Mouse (Mus musculus): ENCODE data around the gene Lzic. TPM values are rescaled to one million over a fixed set of nuclear protein-coding genes. Genes with fewer than 3 reads are reported as not detected.

Gene Lzic
- polyA plus RNA-seq, 1 experiment from 2014 or later: 42.2 TPM

GRCm38 (mm10) chr4:149525170-149525569 is 40.1 kb downstream of the Lzic start:
- Histone ChIP-seq H3K4me2 (ENCODE audit: low read length) (no peak overlapping the region), H3K4me1 (replicated peaks; ENCODE audit: control insufficient read depth, insufficient read depth, low read length) (peaks cover 10% of the 10 kb centered on the region; the same call in 1 of the 2 replicates), H3K4me3 (ENCODE audit: low read depth, low read length) (no peak overlapping the region), H3K27ac (ENCODE audit: low read depth) (no peak overlapping the region), H3K9me3 (ENCODE audit: control insufficient read depth, low read length) (no peaks in the 10 kb centered on the region), H3K9ac (ENCODE audit: low read length) (no peak overlapping the region), H3K27me3 (replicated peaks; ENCODE audit: control insufficient read depth, insufficient read depth, low read length) (no peaks in the 10 kb centered on the region), H3K36me3 (ENCODE audit: control insufficient read depth, insufficient read depth, low read length) (no peaks in the 10 kb centered on the region)
- ATAC-seq (replicated peaks; ENCODE audit: low FRiP score, low TSS enrichment, low read depth) (no peak), DNase-seq (ENCODE audit: low spot score) (no peak)
- 85% methylated on average over 4 of the region's 4 CpGs for WGBS

- no peak overlapping the region for H3K27ac ChIP-seq (ENCODE audit: low read depth)
- H3K36me3 ChIP-seq (ENCODE audit: control insufficient read depth, insufficient read depth, low read length): no peaks in the 10 kb centered on the region
- peaks cover 10% of the 10 kb centered on the region; the same call in 1 of the 2 replicates for H3K4me1 ChIP-seq (replicated peaks; ENCODE audit: control insufficient read depth, insufficient read depth, low read length)
- H3K4me2 ChIP-seq (ENCODE audit: low read length): no peak overlapping the region
- no peaks in the 10 kb centered on the region for H3K27me3 ChIP-seq (replicated peaks; ENCODE audit: control insufficient read depth, insufficient read depth, low read length)
- 65% methylated on average over 6 of the region's 6 CpGs for WGBS
- ATAC-seq (replicated peaks; ENCODE audit: low FRiP score, low TSS enrichment, low read depth) (no peak), DNase-seq (ENCODE audit: low spot score) (no peak)
- H3K9me3 ChIP-seq (ENCODE audit: control insufficient read depth, low read length): no peaks in the 10 kb centered on the region
- no peak overlapping the region for H3K9ac ChIP-seq (ENCODE audit: low read length)
- H3K4me3 ChIP-seq (ENCODE audit: low read depth, low read length): no peak overlapping the region
Observed at GRCm38 (mm10) chr4:149525811-149526210, 40.8 kb downstream of the Lzic start.

- no peaks in the 10 kb centered on the region for H3K27me3 ChIP-seq (replicated peaks; ENCODE audit: control insufficient read depth, insufficient read depth, low read length)
- 36% methylated on average over 7 of the region's 7 CpGs for WGBS
- no peak for DNase-seq (ENCODE audit: low spot score)
- H3K4me3 ChIP-seq (ENCODE audit: low read depth, low read length): no peak overlapping the region
- ATAC-seq (replicated peaks; ENCODE audit: low FRiP score, low TSS enrichment, low read depth): 0 out of 2 replicates have a peak, but pooled peaks have one; percentile 47
- peaks cover 10% of the 10 kb centered on the region; the same call in 1 of the 2 replicates for H3K4me1 ChIP-seq (replicated peaks; ENCODE audit: control insufficient read depth, insufficient read depth, low read length)
- no peak overlapping the region for H3K9ac ChIP-seq (ENCODE audit: low read length)
- H3K36me3 ChIP-seq (ENCODE audit: control insufficient read depth, insufficient read depth, low read length): no peaks in the 10 kb centered on the region
- no peak overlapping the region for H3K4me2 ChIP-seq (ENCODE audit: low read length)
- H3K27ac ChIP-seq (ENCODE audit: low read depth): no peak overlapping the region
- no peaks in the 10 kb centered on the region for H3K9me3 ChIP-seq (ENCODE audit: control insufficient read depth, low read length)
Observed at GRCm38 (mm10) chr4:149526330-149526729, 41.3 kb downstream of the Lzic start.

- Histone ChIP-seq H3K4me2 (ENCODE audit: low read length) (no peak overlapping the region), H3K36me3 (ENCODE audit: control insufficient read depth, insufficient read depth, low read length) (no peaks in the 10 kb centered on the region), H3K27ac (ENCODE audit: low read depth) (no peak overlapping the region), H3K9ac (ENCODE audit: low read length) (no peak overlapping the region), H3K9me3 (ENCODE audit: control insufficient read depth, low read length) (no peaks in the 10 kb centered on the region), H3K4me1 (replicated peaks; ENCODE audit: control insufficient read depth, insufficient read depth, low read length) (peaks cover 10% of the 10 kb centered on the region; the same call in 1 of the 2 replicates), H3K27me3 (replicated peaks; ENCODE audit: control insufficient read depth, insufficient read depth, low read length) (no peaks in the 10 kb centered on the region), H3K4me3 (ENCODE audit: low read depth, low read length) (no peak overlapping the region)
- ATAC-seq (replicated peaks; ENCODE audit: low FRiP score, low TSS enrichment, low read depth): no peak
- WGBS: 76% methylated on average over 15 of the region's 15 CpGs
- DNase-seq (ENCODE audit: low spot score): no peak
Observed at GRCm38 (mm10) chr4:149527621-149528354, 42.8 kb downstream of the Lzic start.

GRCm38 (mm10) chr4:149529691-149530090 is 44.7 kb downstream of the Lzic start:
- WGBS: 58% methylated on average over 6 of the region's 6 CpGs
- ATAC-seq (replicated peaks; ENCODE audit: low FRiP score, low TSS enrichment, low read depth): no peak
- Histone ChIP-seq H3K4me2 (ENCODE audit: low read length) (no peak overlapping the region), H3K27ac (ENCODE audit: low read depth) (no peak overlapping the region), H3K27me3 (replicated peaks; ENCODE audit: control insufficient read depth, insufficient read depth, low read length) (no peaks in the 10 kb centered on the region), H3K9ac (ENCODE audit: low read length) (no peak overlapping the region), H3K9me3 (ENCODE audit: control insufficient read depth, low read length) (no peaks in the 10 kb centered on the region), H3K4me1 (replicated peaks; ENCODE audit: control insufficient read depth, insufficient read depth, low read length) (peaks cover 10% of the 10 kb centered on the region; the same call in 1 of the 2 replicates), H3K4me3 (ENCODE audit: low read depth, low read length) (no peak overlapping the region), H3K36me3 (ENCODE audit: control insufficient read depth, insufficient read depth, low read length) (no peaks in the 10 kb centered on the region)
- no peak for DNase-seq (ENCODE audit: low spot score)

GRCm38 (mm10) chr4:149539441-149539840 is 54.4 kb downstream of the Lzic start:
- ATAC-seq (replicated peaks; ENCODE audit: low FRiP score, low TSS enrichment, low read depth) (peak; percentile 50; the same call in 1 of the 2 replicates), DNase-seq (ENCODE audit: low spot score) (no peak)
- 67% methylated on average over 8 of the region's 8 CpGs for WGBS
- Histone ChIP-seq H3K36me3 (ENCODE audit: control insufficient read depth, insufficient read depth, low read length) (0 out of 2 replicates have a peak, but pooled peaks cover 5% of the 10 kb centered on the region), H3K4me1 (replicated peaks; ENCODE audit: control insufficient read depth, insufficient read depth, low read length) (no peaks in the 10 kb centered on the region), H3K4me3 (ENCODE audit: low read depth, low read length) (no peak overlapping the region), H3K4me2 (ENCODE audit: low read length) (no peak overlapping the region), H3K27me3 (replicated peaks; ENCODE audit: control insufficient read depth, insufficient read depth, low read length) (no peaks in the 10 kb centered on the region), H3K27ac (ENCODE audit: low read depth) (no peak overlapping the region), H3K9ac (ENCODE audit: low read length) (no peak overlapping the region), H3K9me3 (ENCODE audit: control insufficient read depth, low read length) (no peaks in the 10 kb centered on the region)

- Histone ChIP-seq H3K4me3 (ENCODE audit: low read depth, low read length) (no peak overlapping the region), H3K9ac (ENCODE audit: low read length) (no peak overlapping the region), H3K4me2 (ENCODE audit: low read length) (no peak overlapping the region), H3K9me3 (ENCODE audit: control insufficient read depth, low read length) (no peaks in the 10 kb centered on the region), H3K27me3 (replicated peaks; ENCODE audit: control insufficient read depth, insufficient read depth, low read length) (no peaks in the 10 kb centered on the region), H3K27ac (ENCODE audit: low read depth) (no peak overlapping the region), H3K36me3 (ENCODE audit: control insufficient read depth, insufficient read depth, low read length) (peaks cover 19% of the 10 kb centered on the region), H3K4me1 (replicated peaks; ENCODE audit: control insufficient read depth, insufficient read depth, low read length) (no peaks in the 10 kb centered on the region)
- 68% methylated on average over 5 of the region's 5 CpGs for WGBS
- DNase-seq (ENCODE audit: low spot score): no peak
- no peak for ATAC-seq (replicated peaks; ENCODE audit: low FRiP score, low TSS enrichment, low read depth)
Observed at GRCm38 (mm10) chr4:149541935-149542334, 56.9 kb downstream of the Lzic start.

GRCm38 (mm10) chr4:149542431-149542830 is 57.4 kb downstream of the Lzic start:
- Histone ChIP-seq H3K9ac (ENCODE audit: low read length) (no peak overlapping the region), H3K9me3 (ENCODE audit: control insufficient read depth, low read length) (no peaks in the 10 kb centered on the region), H3K36me3 (ENCODE audit: control insufficient read depth, insufficient read depth, low read length) (peaks cover 19% of the 10 kb centered on the region), H3K4me1 (replicated peaks; ENCODE audit: control insufficient read depth, insufficient read depth, low read length) (no peaks in the 10 kb centered on the region), H3K27me3 (replicated peaks; ENCODE audit: control insufficient read depth, insufficient read depth, low read length) (no peaks in the 10 kb centered on the region), H3K4me2 (ENCODE audit: low read length) (no peak overlapping the region), H3K27ac (ENCODE audit: low read depth) (no peak overlapping the region), H3K4me3 (ENCODE audit: low read depth, low read length) (no peak overlapping the region)
- 82% methylated on average over 12 of the region's 12 CpGs for WGBS
- DNase-seq (ENCODE audit: low spot score) (no peak), ATAC-seq (replicated peaks; ENCODE audit: low FRiP score, low TSS enrichment, low read depth) (no peak)

Measured in intestine, embryonic 14.5 days (tissue).